Mouse (Mus musculus) gastrocnemius, adult 18-20 months (tissue): ENCODE data around the gene Cybrd1. TPM values are rescaled to one million over a fixed set of nuclear protein-coding genes. Genes with fewer than 3 reads are reported as not detected.

Experiments used
- DNase-seq: peaks from one replicate; pipeline ENCODE4 v3.0.0; 2021; ENCODE audit warnings: low spot score
- long read RNA-seq, 2 experiments: library from polyadenylated mRNA; stranded (forward); transcript quantifications; one replicate each; pipeline ENCODE4 v2.0.0; 2021
- total RNA-seq, 2 experiments: library from RNA; stranded (reverse); gene quantifications; 2 replicates each; pipeline ENCODE4 v1.2.3; 2021

The Cybrd1 gene
- under 1 TPM; 0.14 to 0.21 TPM for total RNA-seq
- long read RNA-seq, experiment 1: 0 reads
- long read RNA-seq, experiment 2: 0 reads

GRCm38 (mm10) chr2:71117797-71118708 lies at the start of gene Cybrd1:
Cybrd1 (plus strand) TSS chr2:71117923.
- peak; percentile 63 for DNase-seq

GRCm38 (mm10) chr2:71071601-71072000 lies 46.1 kb upstream of the Cybrd1 start:
- DNase-seq: no peak

GRCm38 (mm10) chr2:71073330-71073729 lies 44.4 kb upstream of the Cybrd1 start:
- no peak for DNase-seq

- DNase-seq: no peak
Measured at GRCm38 (mm10) chr2:71073828-71074227, 43.9 kb upstream of the Cybrd1 start.

- DNase-seq: no peak
Measured at GRCm38 (mm10) chr2:71082416-71082815, 35.3 kb upstream of the Cybrd1 start.

GRCm38 (mm10) chr2:71083454-71084193 lies 34.1 kb upstream of the Cybrd1 start:
- DNase-seq: no peak

- no peak for DNase-seq
Measured at GRCm38 (mm10) chr2:71089766-71090165, 28.0 kb upstream of the Cybrd1 start.

- no peak for DNase-seq
Measured at GRCm38 (mm10) chr2:71090660-71091445, 26.9 kb upstream of the Cybrd1 start.

GRCm38 (mm10) chr2:71096170-71096569 lies 21.6 kb upstream of the Cybrd1 start:
- DNase-seq: no peak

- no peak for DNase-seq
Measured at GRCm38 (mm10) chr2:71102621-71103291, 15.0 kb upstream of the Cybrd1 start.

GRCm38 (mm10) chr2:71103292-71103680 lies 14.4 kb upstream of the Cybrd1 start:
- no peak for DNase-seq

GRCm38 (mm10) chr2:71104696-71105095 lies 13.0 kb upstream of the Cybrd1 start:
- no peak for DNase-seq

GRCm38 (mm10) chr2:71105469-71106215 lies 12.1 kb upstream of the Cybrd1 start:
- DNase-seq: no peak

GRCm38 (mm10) chr2:71107225-71107624 lies 10.5 kb upstream of the Cybrd1 start:
- no peak for DNase-seq

GRCm38 (mm10) chr2:71108541-71108940 lies 9.2 kb upstream of the Cybrd1 start:
- DNase-seq: no peak

GRCm38 (mm10) chr2:71113489-71114171 lies 4.1 kb upstream of the Cybrd1 start:
- DNase-seq: no peak

GRCm38 (mm10) chr2:71116151-71116550 lies 1.6 kb upstream of the Cybrd1 start:
- no peak for DNase-seq

GRCm38 (mm10) chr2:71120844-71121243 lies 3.1 kb downstream of the Cybrd1 start:
- DNase-seq: no peak

- no peak for DNase-seq
Measured at GRCm38 (mm10) chr2:71121406-71121805, 3.7 kb downstream of the Cybrd1 start.
